Mouse (Mus musculus) kidney, postnatal 14 days (tissue): ENCODE results near the gene Dlst.
A peak's percentile ranks its signal among the peaks of the same experiment; 100 is the strongest.

Experiments
- DNase-seq: peaks from one replicate; pipeline ENCODE4 v3.0.0; 2022; ENCODE audit warnings: mixed read lengths

Gene Dlst

GRCm38 (mm10) chr12:85110698-85111592, at the start of gene Dlst, which contains the start of gene Prox2:
Dlst (plus strand) TSS chr12:85110833.
Prox2 (minus strand) TSS chr12:85110759.
- DNase-seq = peak; percentile 92

GRCm38 (mm10) chr12:85071043-85071442, 39.6 kb upstream of the Dlst start:
- no peak for DNase-seq

GRCm38 (mm10) chr12:85077100-85077499, 33.5 kb upstream of the Dlst start:
- DNase-seq = no peak

DNA sequence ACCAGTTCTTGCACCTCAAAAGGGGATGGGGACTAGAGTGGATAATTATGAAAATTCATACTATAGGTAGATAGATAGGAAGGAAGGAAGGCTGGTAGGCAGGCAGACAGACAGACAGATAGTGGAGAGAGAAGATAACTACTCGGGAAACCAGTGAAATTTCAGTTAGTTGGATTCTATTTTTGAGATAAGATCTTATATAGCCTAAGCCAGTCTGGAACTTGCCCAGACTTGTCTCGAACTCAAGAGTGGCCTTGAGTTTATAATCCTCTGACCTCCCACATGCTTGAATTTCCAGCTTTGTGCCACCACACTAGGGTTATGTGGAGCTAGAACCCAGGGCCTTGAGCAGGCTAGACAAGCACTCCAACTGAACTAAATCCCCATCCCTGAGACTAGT, 26.4 kb upstream of the Dlst start:
- DNase-seq = no peak

GRCm38 (mm10) chr12:85084941-85085340, 25.7 kb upstream of the Dlst start:
- no peak for DNase-seq

GRCm38 (mm10) chr12:85087845-85088244, 22.8 kb upstream of the Dlst start:
- no peak for DNase-seq

DNA sequence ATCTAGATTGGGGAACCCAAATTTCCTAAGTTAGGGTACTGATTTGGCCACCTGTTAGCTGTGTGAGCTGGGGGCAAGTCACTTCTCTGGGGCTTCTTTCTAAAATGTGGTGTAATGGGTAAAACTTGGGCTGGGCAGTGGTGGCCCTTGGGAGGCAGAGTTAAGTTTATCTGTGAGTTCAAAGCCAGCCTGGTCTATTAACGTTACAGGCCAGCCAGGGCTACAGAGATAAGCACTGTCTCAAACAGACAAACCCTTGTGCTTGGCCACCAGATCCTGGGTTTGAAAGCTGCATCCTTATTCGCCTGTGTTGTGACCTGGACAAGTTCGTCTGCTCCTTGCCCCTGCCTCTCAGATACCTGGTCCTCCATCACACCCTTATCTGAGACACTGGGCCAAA, 19.4 kb upstream of the Dlst start:
- no peak for DNase-seq

DNA sequence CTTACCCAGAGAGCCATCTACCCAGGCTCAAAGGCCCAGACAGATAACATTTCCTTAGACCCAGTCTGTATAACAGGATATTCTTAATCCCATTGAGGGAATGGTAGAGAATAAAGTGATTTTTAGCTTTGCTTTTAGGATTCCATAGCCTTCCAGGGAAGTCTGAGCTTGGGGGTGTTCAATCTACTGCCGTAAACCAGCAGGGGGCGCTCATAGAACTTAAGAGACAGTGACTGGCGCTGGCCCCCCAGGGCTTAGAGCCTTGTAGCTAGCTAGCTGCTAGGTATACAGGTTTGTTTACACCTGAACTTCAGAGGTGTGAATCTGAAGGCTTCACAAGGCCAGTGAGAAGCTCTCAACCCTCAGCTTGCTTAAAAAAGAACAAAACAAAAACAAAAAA, 18.4 kb upstream of the Dlst start:
- peak; percentile 75 for DNase-seq

DNA sequence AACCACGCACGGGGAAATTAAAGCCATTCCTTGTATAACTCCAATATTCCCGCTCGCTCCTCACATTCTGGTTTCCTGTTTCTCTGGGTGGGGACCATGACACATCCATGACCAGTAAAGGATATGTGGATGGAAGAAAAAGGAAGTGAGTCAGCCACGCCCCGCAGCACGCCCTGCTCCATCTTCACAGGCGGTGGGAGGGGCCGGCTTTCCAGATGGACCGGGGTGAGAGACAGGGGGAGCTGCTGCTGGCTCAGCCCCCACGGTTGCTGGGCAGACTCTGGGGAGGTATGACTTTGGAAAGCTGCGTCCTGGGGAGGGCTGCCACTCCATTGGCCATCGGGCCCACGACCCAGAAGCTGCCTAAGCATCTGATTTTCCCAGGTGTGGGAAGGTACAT, 16.6 kb upstream of the Dlst start:
- DNase-seq = peak; percentile 65

DNA sequence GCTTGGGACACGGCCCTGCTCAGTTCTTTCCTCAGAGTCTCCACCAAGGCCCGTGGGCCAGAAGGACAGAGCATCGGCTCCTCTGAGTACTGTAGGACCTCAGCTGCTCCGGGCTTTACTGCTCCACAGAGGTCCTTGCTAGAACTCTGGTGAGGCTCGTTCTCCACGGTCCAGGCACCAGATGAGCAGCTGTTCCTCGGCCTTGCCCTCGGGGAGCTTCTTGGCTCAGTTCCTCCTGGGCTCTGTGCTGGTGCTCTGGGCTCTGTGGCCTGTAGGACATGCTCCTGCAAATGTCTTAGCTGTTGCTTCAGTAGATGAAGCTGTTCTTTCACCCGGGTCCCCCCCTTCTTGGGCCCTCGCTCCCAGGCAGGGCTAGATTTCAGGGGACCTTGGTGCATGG, 15.9 kb upstream of the Dlst start:
- peak; percentile 21 for DNase-seq

- DNase-seq = no peak
These were observed 15.5 kb upstream of the Dlst start for GRCm38 (mm10) chr12:85095146-85095545.

DNA sequence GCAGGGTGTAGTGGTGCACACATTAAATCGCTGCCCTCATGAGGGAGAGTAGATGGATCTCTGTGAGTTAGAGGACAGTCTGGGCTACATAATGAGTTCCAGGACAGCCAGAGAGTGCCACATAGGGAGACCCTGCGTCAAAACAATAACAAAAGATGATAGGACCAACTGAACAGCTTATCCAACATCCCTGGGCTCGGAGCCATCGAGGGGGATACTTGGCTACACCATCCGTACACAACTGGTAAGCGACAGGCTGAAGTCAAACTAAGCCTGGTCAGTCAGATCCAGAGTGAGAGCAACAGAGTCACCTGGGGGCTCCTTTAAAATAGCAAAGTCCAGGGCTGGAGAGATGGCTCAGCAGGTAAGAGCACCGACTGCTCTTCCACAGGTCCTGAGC, 14.8 kb upstream of the Dlst start:
- no peak for DNase-seq

DNA sequence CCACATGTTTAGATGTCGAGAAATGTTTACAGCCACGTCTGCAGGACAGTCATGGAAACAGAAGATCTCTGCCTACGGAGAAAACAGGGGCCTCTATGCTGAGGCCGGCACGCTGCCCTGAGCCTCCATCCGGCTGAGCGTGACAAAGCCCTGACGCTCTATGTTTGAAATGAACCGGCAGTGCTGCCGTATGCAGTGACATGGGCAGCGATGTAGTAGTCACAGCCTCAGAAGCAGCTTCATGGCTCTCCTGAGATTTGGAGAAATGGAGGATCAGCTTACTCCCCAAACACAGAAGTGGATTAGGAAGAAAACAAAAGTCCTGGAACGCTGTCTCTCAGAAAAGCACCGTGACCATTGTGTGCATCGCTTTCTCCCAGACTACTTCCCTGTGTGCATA, 9.6 kb upstream of the Dlst start:
- no peak for DNase-seq

- no peak for DNase-seq
These were observed 9.0 kb upstream of the Dlst start for GRCm38 (mm10) chr12:85101521-85102106.

GRCm38 (mm10) chr12:85103096-85103495, 7.5 kb upstream of the Dlst start:
- DNase-seq = peak; percentile 58

- peak; percentile 37 for DNase-seq
These were observed 5.8 kb upstream of the Dlst start for GRCm38 (mm10) chr12:85104789-85105188.

DNA sequence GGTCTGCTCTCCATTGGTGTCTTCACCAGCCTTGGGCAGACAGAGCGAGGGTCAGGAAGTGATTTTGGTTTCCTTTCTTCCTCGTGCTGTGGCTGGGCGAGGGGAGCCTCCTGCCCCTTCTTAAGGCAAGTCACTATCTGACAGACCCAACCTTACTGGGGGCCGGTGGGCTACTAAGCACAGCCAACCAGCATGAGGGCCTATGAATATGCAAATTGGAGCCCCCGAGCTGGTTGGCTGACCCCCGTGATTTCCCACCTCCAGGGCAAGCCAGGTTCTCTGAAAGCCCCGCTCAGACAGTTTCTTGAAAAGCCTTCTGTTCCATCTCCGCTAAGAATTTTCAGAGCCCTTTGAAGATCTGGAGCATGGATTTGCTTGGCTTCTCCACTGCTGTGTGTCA, 4.3 kb upstream of the Dlst start:
- DNase-seq = no peak

DNA sequence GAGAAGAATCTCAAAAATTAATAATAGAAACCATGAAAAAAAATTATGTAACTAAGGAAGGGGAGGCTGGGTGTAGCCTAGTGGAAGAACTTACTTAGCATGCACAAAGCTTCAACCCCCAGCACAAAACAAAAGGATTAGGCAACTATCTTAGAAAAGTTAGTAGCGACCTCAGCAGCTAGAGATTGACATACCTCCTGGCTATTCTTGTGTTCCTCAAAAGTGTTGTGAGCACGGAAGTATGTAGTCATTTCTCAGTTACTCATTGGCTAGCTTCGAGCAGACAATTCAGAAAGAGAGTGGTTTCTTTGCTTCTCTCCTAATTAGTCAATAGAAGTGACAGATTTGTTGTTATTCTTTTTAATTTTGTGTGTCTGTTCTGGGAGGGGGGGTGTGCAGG, 2.0 kb upstream of the Dlst start:
- DNase-seq = no peak

DNA sequence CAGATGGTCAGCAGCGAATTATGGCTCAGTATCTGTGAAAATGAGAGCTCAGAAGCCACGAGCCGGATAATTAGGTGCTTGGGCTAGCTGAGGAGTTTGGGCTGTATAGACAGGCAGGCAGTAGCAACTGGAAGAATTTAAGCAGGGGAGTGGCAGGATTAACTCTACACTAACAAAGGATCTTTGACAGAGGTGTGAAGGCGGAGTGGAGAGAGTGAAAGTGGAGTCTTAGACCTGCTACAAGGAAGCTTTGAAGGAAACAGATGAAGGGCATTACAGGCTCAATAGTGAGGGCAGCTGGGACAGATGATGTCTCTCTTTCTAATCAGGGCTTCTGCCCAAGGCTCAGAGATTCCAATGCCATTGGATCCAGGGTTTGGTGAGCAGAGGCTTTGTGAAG, 1.2 kb upstream of the Dlst start:
- DNase-seq = no peak

DNA sequence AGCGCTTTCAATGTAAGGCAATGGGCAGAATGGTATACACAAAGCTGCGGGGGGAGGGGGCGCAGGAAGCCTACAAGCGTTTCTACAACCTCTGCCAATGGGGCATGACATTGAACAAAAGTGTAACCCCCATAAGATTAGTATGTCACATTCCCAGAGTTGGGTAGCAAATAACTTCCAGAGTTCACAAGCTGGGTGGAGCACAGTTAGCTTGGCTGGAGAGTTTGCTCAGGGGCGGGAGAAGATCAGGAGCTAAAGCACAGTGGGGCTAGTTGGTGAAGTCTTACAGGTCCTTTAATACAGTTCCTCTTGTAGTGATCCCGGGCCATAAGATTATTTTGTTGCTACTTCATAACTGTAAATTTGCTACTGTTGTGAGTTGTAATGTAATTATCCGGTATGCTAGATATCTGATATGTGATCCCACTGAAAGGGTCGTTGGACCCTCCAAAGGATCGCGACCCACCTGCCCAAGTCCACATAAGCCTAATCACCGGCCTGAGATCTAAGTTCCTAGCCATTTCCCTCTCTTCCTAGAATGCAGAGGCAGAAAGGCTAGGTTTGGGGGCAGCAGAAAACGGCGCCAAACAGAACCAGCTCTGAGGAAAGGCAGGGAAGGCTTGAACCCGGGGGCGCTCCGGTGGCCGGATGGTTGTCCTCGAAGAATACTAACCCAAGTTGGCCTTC, 479 bp upstream of the Dlst start:
- peak; percentile 27 for DNase-seq

DNA sequence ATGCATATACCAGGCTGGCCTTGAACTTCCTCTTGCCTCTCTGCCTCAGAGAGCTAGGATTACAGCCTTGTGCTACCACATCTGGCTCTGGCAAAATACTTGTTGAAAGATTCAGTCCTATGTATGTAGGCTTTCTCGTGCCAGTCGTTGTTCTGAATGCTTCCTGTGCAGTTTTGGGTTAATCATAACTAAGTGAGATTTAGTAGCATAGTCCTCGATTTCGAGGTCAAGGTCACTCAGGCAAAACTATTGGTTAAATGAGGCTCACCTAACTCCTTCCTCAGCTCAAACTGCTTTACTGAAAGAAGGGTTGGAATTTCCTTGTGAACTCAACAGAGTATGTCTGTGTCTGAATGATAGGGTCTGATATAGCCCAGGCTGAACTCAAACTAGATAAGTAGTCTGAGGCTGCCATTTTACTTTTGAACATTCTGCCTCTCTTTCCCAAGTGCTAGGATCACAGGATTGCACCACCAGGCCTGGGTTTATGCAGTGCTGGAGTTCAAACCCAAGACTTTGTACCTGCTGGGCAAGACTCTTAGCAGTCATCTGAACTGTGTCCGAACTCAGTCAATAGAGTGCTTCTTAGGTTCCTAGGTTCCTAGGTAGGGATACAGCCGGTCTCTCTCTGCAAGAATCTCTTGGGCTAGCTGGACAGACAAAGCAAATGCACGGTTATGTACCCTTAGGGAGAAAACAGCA, 2.1 kb downstream of the Dlst start:
- no peak for DNase-seq

- DNase-seq = peak; percentile 54
These were observed 2.7 kb downstream of the Dlst start for GRCm38 (mm10) chr12:85113337-85113736.

- no peak for DNase-seq
These were observed 3.3 kb downstream of the Dlst start for GRCm38 (mm10) chr12:85113917-85114316.
